Mouse (Mus musculus) kidney, adult 2 months (tissue): Measurements from ENCODE around the gene Washc1.

Experiments
- CTCF ChIP-seq: fragments of 200-500 bp; conservative IDR thresholded peaks from 2 replicates; pipeline ENCODE4 v1.5.1; 2011; ENCODE audit warnings: low read depth, mild to moderate bottlenecking, control low read depth, low read length, moderate library complexity, mixed read lengths; ENCODE audit not compliant: insufficient read depth, insufficient read length
- POLR2A ChIP-seq: fragments of 200-500 bp; IDR thresholded peaks from one replicate; pipeline ENCODE4 v1.6.1; 2011; ENCODE audit warnings: low read depth, low read length, control low read depth

GRCm38 (mm10) chr17:66085038-66085437 lies 26.3 kb upstream of the Washc1 start:
- TF ChIP-seq POLR2A (no peak), CTCF (no peak)
